Mouse (Mus musculus): ENCODE results near the gene Tmed3.
A peak's percentile ranks its signal among the peaks of the same experiment; 100 is the strongest.

Tmed3 gene

GRCm38 (mm10) chr9:89704265-89705196, at the start of gene Tmed3:
Gene Tmed3 (minus strand): TSS chr9:89705068.
- peak; percentile 60 for DNase-seq (ENCODE audit: low read depth, low spot score)

- DNase-seq (ENCODE audit: low read depth, low spot score), result no peak
These were observed 35.2 kb upstream of the Tmed3 start for GRCm38 (mm10) chr9:89740041-89740440.

- no peak for DNase-seq (ENCODE audit: low read depth, low spot score)
These were observed 33.4 kb upstream of the Tmed3 start, which contains the start of gene Ankrd34c for GRCm38 (mm10) chr9:89738295-89738694. Gene Ankrd34c (minus strand): TSS chr9:89738475.

- DNase-seq (ENCODE audit: low read depth, low spot score), result peak; percentile 5
These were observed 33.0 kb upstream of the Tmed3 start for GRCm38 (mm10) chr9:89737888-89738287.

- DNase-seq (ENCODE audit: low read depth, low spot score), result peak; percentile 39
These were observed 32.3 kb upstream of the Tmed3 start for GRCm38 (mm10) chr9:89736932-89737705.

GRCm38 (mm10) chr9:89706906-89707305, 2.0 kb upstream of the Tmed3 start:
- no peak for DNase-seq (ENCODE audit: low read depth, low spot score)

GRCm38 (mm10) chr9:89705197-89705533, 297 bp upstream of the Tmed3 start:
- no peak for DNase-seq (ENCODE audit: low read depth, low spot score)

- DNase-seq (ENCODE audit: low read depth, low spot score), result no peak
These were observed 3.9 kb downstream of the Tmed3 start for GRCm38 (mm10) chr9:89700910-89701457.

- no peak for DNase-seq (ENCODE audit: low read depth, low spot score)
These were observed 9.7 kb downstream of the Tmed3 start for GRCm38 (mm10) chr9:89695143-89695542.

- DNase-seq (ENCODE audit: low read depth, low spot score), result no peak
These were observed 11.2 kb downstream of the Tmed3 start for GRCm38 (mm10) chr9:89693670-89694069.

GRCm38 (mm10) chr9:89689179-89689578, 15.7 kb downstream of the Tmed3 start:
- DNase-seq (ENCODE audit: low read depth, low spot score), result no peak

GRCm38 (mm10) chr9:89687503-89688226, 17.2 kb downstream of the Tmed3 start:
- no peak for DNase-seq (ENCODE audit: low read depth, low spot score)

GRCm38 (mm10) chr9:89686262-89686661, 18.6 kb downstream of the Tmed3 start:
- no peak for DNase-seq (ENCODE audit: low read depth, low spot score)

GRCm38 (mm10) chr9:89678974-89679373, 25.9 kb downstream of the Tmed3 start:
- no peak for DNase-seq (ENCODE audit: low read depth, low spot score)

- DNase-seq (ENCODE audit: low read depth, low spot score), result peak; percentile 31
These were observed 30.8 kb downstream of the Tmed3 start for GRCm38 (mm10) chr9:89674014-89674618.

- DNase-seq (ENCODE audit: low read depth, low spot score), result no peak
These were observed 31.5 kb downstream of the Tmed3 start for GRCm38 (mm10) chr9:89673402-89673801.

- DNase-seq (ENCODE audit: low read depth, low spot score), result no peak
These were observed 35.0 kb downstream of the Tmed3 start for GRCm38 (mm10) chr9:89669878-89670277.

GRCm38 (mm10) chr9:89667306-89667942, 37.4 kb downstream of the Tmed3 start:
- DNase-seq (ENCODE audit: low read depth, low spot score), result no peak

- DNase-seq (ENCODE audit: low read depth, low spot score), result no peak
These were observed 54.0 kb downstream of the Tmed3 start for GRCm38 (mm10) chr9:89650913-89651312.

Data from WW6 (cell line).